Mouse (Mus musculus) cortical plate, adult 2 months (tissue): Measurements from ENCODE around the gene Adamtsl1.

Source experiments
- CTCF ChIP-seq: fragments of 200-500 bp; IDR thresholded peaks from 2 replicates; pipeline ENCODE4 v1.5.1; 2011; ENCODE audit warnings: mild to moderate bottlenecking, control low read depth, low read length; ENCODE audit not compliant: insufficient read depth; ENCODE audit errors: extremely low read depth
- POLR2A ChIP-seq: fragments of 200-500 bp; IDR thresholded peaks from 2 replicates; pipeline ENCODE4 v1.6.1; 2011; ENCODE audit warnings: mild to moderate bottlenecking, low read length, control low read depth; ENCODE audit not compliant: insufficient read depth; ENCODE audit errors: extremely low read depth

DNA sequence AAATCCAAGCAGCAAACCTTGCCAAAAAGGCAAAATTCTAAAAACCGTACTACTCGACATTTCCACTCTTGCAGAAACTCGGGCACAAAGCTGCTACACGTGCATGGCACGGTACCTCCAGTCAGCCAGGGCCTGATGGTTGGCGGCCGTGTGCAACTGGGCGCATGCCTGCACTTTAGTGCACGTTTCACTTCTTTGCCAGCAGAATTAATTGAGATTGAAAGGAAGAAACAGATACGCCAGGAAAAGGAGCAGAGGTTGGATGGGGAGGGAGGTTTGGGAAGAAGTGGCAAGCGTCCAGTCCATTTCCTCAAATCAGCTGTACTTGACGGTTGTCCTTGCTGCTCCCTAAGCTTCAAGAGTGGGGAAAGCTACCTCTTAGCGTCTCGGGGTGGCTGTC lies 664.1 kb downstream of the Adamtsl1 start:
- TF ChIP-seq CTCF (no peak), POLR2A (no peak)
